Mouse (Mus musculus) midbrain, embryonic 14.5 days (tissue): ENCODE measurements around the gene Olfr811. TPM values are rescaled to one million over a fixed set of nuclear protein-coding genes. Genes with fewer than 3 reads are reported as not detected.

Source experiments
- polyA plus RNA-seq: library from polyadenylated mRNA; unstranded; fragments of >200 nt; fragmentation: Nextera tagmentation; extraction: Ambion mirVana; gene quantifications from 2 replicates; pipeline ENCODE4 v1.2.1, GENCODE M21; 2014

Olfr811 gene
- polyA plus RNA-seq, 1 experiment from 2014 or later = not detected

Other genes with a start within 250 kb of the Olfr811 start
- not detected in 2 replicates for gene Olfr794, start 236.7 kb downstream of the Olfr811 start, polyA plus RNA-seq
- not detected in 2 replicates for gene Olfr796, start 191.8 kb downstream of the Olfr811 start, polyA plus RNA-seq
- gene Olfr798, start 176.5 kb downstream of the Olfr811 start, polyA plus RNA-seq = not detected in 2 replicates
- gene Olfr799, start 166.9 kb downstream of the Olfr811 start, polyA plus RNA-seq = not detected in 2 replicates
- gene Olfr800, start 146.7 kb downstream of the Olfr811 start, polyA plus RNA-seq = not detected in 2 replicates
- gene Olfr801, start 130.5 kb downstream of the Olfr811 start, polyA plus RNA-seq = not detected in 2 replicates
- 0.04 TPM in 1 of 2 replicates, not detected in the other for gene Olfr802, start 116.2 kb downstream of the Olfr811 start, polyA plus RNA-seq
- not detected in 2 replicates for gene Olfr803, start 110.1 kb downstream of the Olfr811 start, polyA plus RNA-seq
- not detected in 2 replicates for gene Olfr804, start 101.2 kb downstream of the Olfr811 start, polyA plus RNA-seq
- gene Olfr805, start 75.0 kb downstream of the Olfr811 start, polyA plus RNA-seq = not detected in 2 replicates
- gene Olfr806, start 62.5 kb downstream of the Olfr811 start, polyA plus RNA-seq = not detected in 2 replicates
- gene Olfr807, start 46.6 kb downstream of the Olfr811 start, polyA plus RNA-seq = not detected in 2 replicates
- not detected in 2 replicates for gene Olfr808, start 38.9 kb downstream of the Olfr811 start, polyA plus RNA-seq
- gene Olfr809, start 29.8 kb downstream of the Olfr811 start, polyA plus RNA-seq = not detected in 2 replicates
- gene Olfr810, start 9.5 kb downstream of the Olfr811 start, polyA plus RNA-seq = not detected in 2 replicates
- not detected in 2 replicates for gene Olfr812, start 41.7 kb upstream of the Olfr811 start, polyA plus RNA-seq
- not detected in 2 replicates for gene Olfr813, start 51.0 kb upstream of the Olfr811 start, polyA plus RNA-seq
- gene Olfr814, start 75.5 kb upstream of the Olfr811 start, polyA plus RNA-seq = not detected in 2 replicates
- not detected in 2 replicates for gene Olfr815, start 101.5 kb upstream of the Olfr811 start, polyA plus RNA-seq
- gene Olfr816, start 111.2 kb upstream of the Olfr811 start, polyA plus RNA-seq = not detected in 2 replicates
- gene Olfr818, start 144.7 kb upstream of the Olfr811 start, polyA plus RNA-seq = not detected in 2 replicates
- not detected in 2 replicates for gene Olfr819, start 162.9 kb upstream of the Olfr811 start, polyA plus RNA-seq
- not detected in 2 replicates for gene Olfr247, start 171.7 kb upstream of the Olfr811 start, polyA plus RNA-seq
- not detected in 2 replicates for gene Gm10310, start 180.7 kb upstream of the Olfr811 start, polyA plus RNA-seq
- gene Olfr820, start 208.2 kb upstream of the Olfr811 start, polyA plus RNA-seq = not detected in 2 replicates
- gene Olfr821, start 226.0 kb upstream of the Olfr811 start, polyA plus RNA-seq = not detected in 2 replicates